Mouse (Mus musculus): ENCODE measurements around the gene Gm5890. TPM values are rescaled to one million over a fixed set of nuclear protein-coding genes. Genes with fewer than 3 reads are reported as not detected.
"Not testable (repeated sequence)": the region's sequence is repeated elsewhere in the genome, so short reads cannot be mapped to it uniquely, and the experiment has no call there.

Gm5890 gene
- total RNA-seq (2022) = not detected

DNA sequence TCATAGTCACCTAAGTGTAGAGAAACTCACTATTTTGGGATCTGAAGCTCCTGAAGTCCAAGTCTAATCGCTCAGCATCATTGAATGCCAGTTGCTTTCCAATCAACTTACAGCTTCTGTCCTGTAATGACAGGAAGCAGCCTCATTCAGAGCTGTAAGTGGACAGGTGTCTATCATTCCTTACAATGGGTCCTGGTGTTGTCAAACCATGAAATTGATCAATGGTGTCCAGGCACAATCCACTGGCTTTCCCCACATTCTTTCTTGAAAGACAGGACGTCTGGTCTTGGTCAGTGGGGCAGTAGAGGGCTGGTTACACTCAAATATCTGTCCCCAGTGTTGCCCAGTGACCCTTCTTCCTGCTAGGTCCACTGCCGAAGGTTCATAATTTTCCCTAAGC is at the start of gene Gm5890:
Gene Gm5890 (minus strand): TSS at position 101 of the 400 bp plus-strand sequence.
- not testable (repeated sequence) for DNase-seq (ENCODE audit: low spot score in 2 of 2)

DNA sequence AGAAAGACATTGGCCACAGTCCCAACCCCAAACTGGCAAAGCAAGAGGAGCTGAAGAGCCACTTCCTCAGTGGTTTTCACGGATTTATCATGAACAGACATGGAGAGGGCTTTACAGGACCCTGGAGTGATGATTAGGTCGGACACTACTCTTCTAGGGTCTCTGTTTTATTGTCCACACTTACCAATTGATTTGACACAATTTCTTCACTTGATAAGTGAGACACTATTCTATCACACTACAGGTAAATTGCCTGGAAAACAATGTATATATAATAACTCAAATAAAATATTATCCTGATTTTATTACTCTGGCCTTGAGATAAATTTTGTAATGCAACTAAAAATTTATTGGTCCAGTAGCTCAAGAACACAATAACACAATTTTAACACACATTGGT is 28.9 kb downstream of the Gm5890 start, which contains the start of gene Gm4498:
Gene Gm4498 (minus strand): TSS at position 101 of the 400 bp plus-strand sequence.
- not testable (repeated sequence) for DNase-seq (ENCODE audit: low spot score in 2 of 2)

Other genes starting within 250 kb of the Gm5890 start
- gene Vmn1r91, start 163.2 kb downstream of the Gm5890 start, total RNA-seq (2022) = not detected
- not detected for gene Gm16442, start 140.3 kb downstream of the Gm5890 start, total RNA-seq (2022)
- not detected for gene Vmn1r93, start 123.7 kb downstream of the Gm5890 start, total RNA-seq (2022)
- not detected for gene Vmn1r94, start 94.5 kb downstream of the Gm5890 start, total RNA-seq (2022)
- gene Vmn1r95, start 69.1 kb downstream of the Gm5890 start, total RNA-seq (2022) = not detected
- not detected for gene Gm6164, start 57.2 kb downstream of the Gm5890 start, total RNA-seq (2022)
- not detected for gene Gm4498, start 29.0 kb downstream of the Gm5890 start, total RNA-seq (2022)
- gene Gm4133, start 71.2 kb upstream of the Gm5890 start, total RNA-seq (2022) = not detected
- gene Gm5728, start 112.6 kb upstream of the Gm5890 start, total RNA-seq (2022) = not detected
- gene Vmn1r100, start 155.1 kb upstream of the Gm5890 start, total RNA-seq (2022) = not detected
- not detected for gene Vmn1r101, start 179.8 kb upstream of the Gm5890 start, total RNA-seq (2022)
- gene Gm10670, start 212.1 kb upstream of the Gm5890 start, total RNA-seq (2022) = not detected
- not detected for gene Vmn1r103, start 247.7 kb upstream of the Gm5890 start, total RNA-seq (2022)

All from gastrocnemius, adult 8-10 months (tissue).